Mouse (Mus musculus) hindbrain, embryonic 13.5 days (tissue): ENCODE measurements around the gene Xlr. TPM values are rescaled to one million over a fixed set of nuclear protein-coding genes. Genes with fewer than 3 reads are reported as not detected.
"Not testable (repeated sequence)": the region's sequence is repeated elsewhere in the genome, so short reads cannot be mapped to it uniquely, and the experiment has no call there.

Experiments
- ATAC-seq: fragments of 200-750 bp; cut with Nextera tagmentation; 2 replicates; pipeline ENCODE4 v1.8.0; 2017; ENCODE audit warnings: moderate TSS enrichment; ENCODE audit not compliant: low FRiP score
- H3K27ac ChIP-seq: fragments of 300-500 bp; sonication (generic); 2 replicates; pipeline ENCODE4 v1.5.1; 2015; ENCODE audit warnings: inconsistent platforms, mild to moderate bottlenecking, moderate library complexity
- H3K27me3 ChIP-seq: fragments of 300-500 bp; sonication (generic); 2 replicates; pipeline ENCODE4 v1.6.1; 2015; ENCODE audit warnings: mild to moderate bottlenecking, inconsistent platforms
- H3K36me3 ChIP-seq: fragments of 300-500 bp; sonication (generic); 2 replicates; pipeline ENCODE4 v1.6.1; 2015; ENCODE audit warnings: mild to moderate bottlenecking, inconsistent platforms
- H3K4me1 ChIP-seq: fragments of 300-500 bp; sonication (generic); replicated peaks from 2 replicates; pipeline ENCODE4 v1.6.1; 2015; ENCODE audit warnings: inconsistent platforms
- H3K4me2 ChIP-seq: fragments of 300-500 bp; sonication (generic); 2 replicates; pipeline ENCODE4 v1.6.1; 2015; ENCODE audit warnings: inconsistent platforms, mild to moderate bottlenecking, moderate library complexity
- H3K4me3 ChIP-seq: fragments of 300-500 bp; sonication (generic); 2 replicates; pipeline ENCODE4 v1.5.1; 2015; ENCODE audit warnings: mild to moderate bottlenecking, inconsistent platforms
- H3K9ac ChIP-seq: fragments of 300-500 bp; sonication (generic); 2 replicates; pipeline ENCODE4 v1.6.1; 2015; ENCODE audit warnings: mild to moderate bottlenecking, inconsistent platforms
- H3K9me3 ChIP-seq: fragments of 300-500 bp; sonication (generic); 2 replicates; pipeline ENCODE4 v1.6.1; 2016; ENCODE audit warnings: inconsistent platforms
- WGBS: fragments of 180-500 bp; shearing (Covaris S2); methylation state at CpG from one replicate; pipeline ENCODE4 v1.1.7; 2015; 5-methylcytosine and 5-hydroxymethylcytosine counted together
- polyA plus RNA-seq: library from polyadenylated mRNA; unstranded; fragments of >200 nt; fragmentation: Nextera tagmentation; extraction: Ambion mirVana; gene quantifications from 2 replicates; pipeline ENCODE4 v1.2.1, GENCODE M21; 2015

Gene Xlr
- 2.4 and 2.5 TPM in 2 replicates for polyA plus RNA-seq

DNA sequence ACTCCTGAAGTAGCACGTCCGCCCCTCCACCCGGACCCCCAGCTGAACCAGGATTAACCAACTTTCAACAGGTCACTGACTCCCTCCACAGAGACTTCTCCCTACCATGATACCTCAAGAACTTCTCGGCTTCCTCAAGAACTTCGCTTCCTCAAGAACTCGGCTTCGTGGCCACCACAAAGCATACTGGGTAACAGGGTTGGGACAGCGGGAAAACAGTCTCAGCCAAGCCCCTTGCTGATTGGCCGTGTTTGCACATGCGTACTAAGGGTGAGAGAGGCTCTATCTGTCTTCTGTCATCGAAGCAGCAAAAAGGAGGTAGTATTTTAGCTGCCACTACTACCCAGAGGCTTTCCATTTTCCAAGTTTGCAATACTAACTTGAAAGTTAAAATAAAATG lies at the start of gene Xlr:
Xlr (minus strand) TSS at position 188 of the 400 bp plus-strand sequence.
- ATAC-seq, H3K4me2 ChIP-seq, H3K9ac ChIP-seq, H3K27me3 ChIP-seq, H3K4me1 ChIP-seq, H3K4me3 ChIP-seq, H3K27ac ChIP-seq, H3K36me3 ChIP-seq, H3K9me3 ChIP-seq: not testable (repeated sequence)
- WGBS, result 86% methylated on average over 11 of the region's 11 CpGs

DNA sequence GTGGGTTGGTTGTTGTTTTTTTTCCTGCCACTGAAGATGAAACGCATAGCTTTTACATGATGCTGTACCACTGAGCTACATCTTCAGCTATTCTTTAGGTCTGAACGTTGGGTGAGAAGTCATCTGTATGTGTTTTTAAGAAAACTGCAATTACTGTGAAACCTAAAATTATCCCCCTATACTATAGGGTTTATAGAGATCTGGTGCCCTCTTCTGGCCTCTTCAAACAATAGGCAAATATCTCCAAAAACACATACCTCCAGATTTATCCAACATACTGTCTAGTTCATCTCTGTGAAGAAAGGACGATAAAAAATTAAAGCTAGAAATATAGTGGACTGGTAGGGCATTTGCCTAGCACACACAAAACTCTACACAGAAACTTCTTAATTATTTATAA lies 1.6 kb upstream of the Xlr start:
- no peaks in the 10 kb centered on the region for H3K9me3 ChIP-seq
- no peaks in the 10 kb centered on the region for H3K36me3 ChIP-seq
- WGBS, result 45% methylated on average over 3 of the region's 3 CpGs
- no peaks in the 10 kb centered on the region for H3K4me1 ChIP-seq
- no peak for ATAC-seq
- H3K9ac ChIP-seq, result no peak overlapping the region
- no peak overlapping the region for H3K27ac ChIP-seq
- H3K27me3 ChIP-seq, result no peaks in the 10 kb centered on the region
- no peak overlapping the region for H3K4me2 ChIP-seq
- H3K4me3 ChIP-seq, result no peak overlapping the region

DNA sequence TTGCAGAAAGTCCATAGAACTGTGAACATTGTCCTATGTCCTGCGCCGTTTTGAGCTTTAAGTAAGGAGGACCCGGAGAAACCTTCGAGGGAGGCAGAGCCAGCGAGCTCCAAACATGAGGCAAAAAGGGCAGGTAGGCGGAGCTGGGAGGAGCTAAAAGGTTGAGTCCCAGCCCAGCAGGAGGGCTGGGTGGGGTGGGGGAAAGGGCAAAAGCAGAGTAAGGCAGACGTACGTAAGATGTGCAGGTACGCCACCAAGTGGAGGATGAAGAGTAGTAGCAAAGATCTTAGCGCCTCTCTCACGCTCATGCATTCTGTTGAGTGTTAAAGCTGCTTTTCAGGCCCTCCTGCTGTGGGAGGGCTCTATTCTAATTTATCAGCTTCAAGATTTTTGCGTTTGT lies 21.2 kb downstream of the Xlr start, which contains the start of gene Zfp36l3:
Zfp36l3 (minus strand) TSS at position 119 of the 400 bp plus-strand sequence.
- WGBS, result 96% methylated on average over 12 of the region's 12 CpGs
- Histone ChIP-seq H3K27me3 (no peaks in the 10 kb centered on the region), H3K4me2 (no peak within 1 kb of the TSS), H3K27ac (no peak within 1 kb of the TSS), H3K4me1 (no peaks in the 10 kb centered on the region), H3K9ac (no peak within 1 kb of the TSS), H3K36me3 (no peaks in the 10 kb centered on the region), H3K4me3 (no peak within 1 kb of the TSS), H3K9me3 (no peaks in the 10 kb centered on the region)
- ATAC-seq, result no peak

DNA sequence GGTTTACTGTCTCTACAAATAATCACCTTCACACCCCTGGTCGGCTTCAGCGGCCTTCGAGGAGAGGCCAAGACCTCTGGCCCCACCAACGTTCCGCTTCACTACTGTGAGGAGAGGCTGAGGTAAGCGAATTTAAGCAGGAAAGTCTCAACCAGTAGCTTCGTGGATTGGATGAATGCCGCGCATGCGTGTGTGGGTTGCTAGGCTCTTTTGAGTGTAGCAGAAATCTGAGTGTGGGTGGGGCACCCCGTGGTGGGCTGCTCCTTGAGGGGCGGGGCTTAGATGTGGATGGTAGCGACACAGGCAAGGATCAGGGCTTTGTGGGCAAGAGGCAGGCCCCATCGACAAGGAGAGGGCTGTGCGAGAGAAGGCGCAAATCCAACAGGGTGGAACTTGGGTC lies 39.8 kb downstream of the Xlr start, which contains the start of gene 1700013H16Rik:
1700013H16Rik (minus strand) TSS at position 96 of the 400 bp plus-strand sequence.
- Histone ChIP-seq H3K27ac (no peak within 1 kb of the TSS), H3K9me3 (no peaks in the 10 kb centered on the region), H3K27me3 (no peaks in the 10 kb centered on the region), H3K36me3 (no peaks in the 10 kb centered on the region), H3K4me1 (no peaks in the 10 kb centered on the region), H3K4me2 (no peak within 1 kb of the TSS), H3K9ac (no peak within 1 kb of the TSS), H3K4me3 (no peak within 1 kb of the TSS)
- WGBS, result 93% methylated on average over 16 of the region's 16 CpGs
- no peak for ATAC-seq

DNA sequence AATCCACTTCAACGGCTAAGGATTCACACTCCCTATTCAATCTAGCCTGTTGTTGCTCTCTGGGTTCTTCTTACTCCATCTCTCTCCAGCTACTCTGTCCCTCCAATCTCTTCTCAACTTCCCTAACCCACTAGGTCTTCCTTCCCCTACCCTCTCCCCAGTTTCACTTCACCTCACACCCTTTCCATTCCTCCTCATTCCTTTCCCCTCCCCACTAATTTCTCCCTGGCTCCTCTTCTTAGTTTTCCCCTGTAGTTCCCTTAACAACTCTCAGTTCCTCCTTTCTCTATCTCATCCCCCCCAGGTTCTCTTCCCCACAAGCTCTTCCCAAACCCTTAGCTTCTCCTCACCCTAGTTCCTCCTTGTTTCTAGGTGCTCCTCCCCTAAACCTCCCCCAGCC lies 44.7 kb downstream of the Xlr start:
- ATAC-seq, result no peak
- Histone ChIP-seq H3K4me3 (no peak overlapping the region), H3K4me2 (no peak overlapping the region), H3K9ac (no peak overlapping the region), H3K27me3 (no peaks in the 10 kb centered on the region), H3K9me3 (no peaks in the 10 kb centered on the region), H3K27ac (no peak overlapping the region), H3K36me3 (no peaks in the 10 kb centered on the region), H3K4me1 (no peaks in the 10 kb centered on the region)
- WGBS, result 100% methylated on average over 1 of the region's 1 CpGs

DNA sequence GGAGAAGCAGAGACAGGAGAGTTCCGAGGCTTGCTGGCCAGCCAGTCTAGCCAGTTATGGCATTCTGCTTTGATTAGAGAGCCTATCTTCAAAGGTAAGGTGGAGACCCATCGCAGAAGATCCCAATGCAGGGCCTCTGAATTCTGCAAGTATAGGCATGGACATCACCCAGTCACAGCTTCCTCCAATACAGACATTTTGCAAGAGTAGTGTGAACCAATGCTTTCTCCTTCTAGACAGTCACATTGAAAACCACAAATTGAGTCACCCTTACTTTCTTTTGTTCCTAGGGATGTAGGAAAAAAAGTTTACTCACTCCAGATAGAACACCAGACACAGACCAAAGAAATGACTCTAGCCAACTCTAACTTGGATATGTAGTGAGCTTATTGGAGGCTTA lies 68.5 kb downstream of the Xlr start:
- WGBS, result 88% methylated on average over 2 of the region's 2 CpGs
- H3K27ac ChIP-seq, result no peak overlapping the region
- H3K4me3 ChIP-seq, result no peak overlapping the region
- no peak overlapping the region for H3K4me2 ChIP-seq
- no peaks in the 10 kb centered on the region for H3K27me3 ChIP-seq
- no peak for ATAC-seq
- no peaks in the 10 kb centered on the region for H3K36me3 ChIP-seq
- no peaks in the 10 kb centered on the region for H3K4me1 ChIP-seq
- no peak overlapping the region for H3K9ac ChIP-seq
- H3K9me3 ChIP-seq, result no peaks in the 10 kb centered on the region

Other genes with a start within 250 kb of the Xlr start
- gene Rtl8c, start 189.7 kb downstream of the Xlr start, polyA plus RNA-seq, result 213 and 220 TPM in 2 replicates
- gene Gm14597, start 188.7 kb downstream of the Xlr start, polyA plus RNA-seq, result 0.65 TPM in 1 of 2 replicates, not detected in the other
- 204 and 211 TPM in 2 replicates for gene Rtl8a, start 154.0 kb downstream of the Xlr start, polyA plus RNA-seq
- 154 and 172 TPM in 2 replicates for gene Rtl8b, start 127.3 kb downstream of the Xlr start, polyA plus RNA-seq
- gene 4930502E18Rik, start 72.9 kb downstream of the Xlr start, polyA plus RNA-seq, result 0.13 and 0.23 TPM in 2 replicates
- gene 1700013H16Rik, start 39.9 kb downstream of the Xlr start, polyA plus RNA-seq, result not detected in 2 replicates
- gene Zfp36l3, start 21.3 kb downstream of the Xlr start, polyA plus RNA-seq, result not detected in 2 replicates